Mouse (Mus musculus): Measurements from ENCODE around the gene Tnfsf9. TPM values are rescaled to one million over a fixed set of nuclear protein-coding genes. Genes with fewer than 3 reads are reported as not detected.

Tnfsf9 gene
- polyA plus RNA-seq, 2 experiments, result 6.8 to 10.6 TPM

GRCm38 (mm10) chr17:57081234-57081842, 23.8 kb upstream of the Tnfsf9 start:
- no peak for TF ChIP-seq POLR2A (IDR thresholded peaks at IDR 0.05; ENCODE audit: borderline replicate concordance, extremely low read depth, insufficient read depth, insufficient read length)

GRCm38 (mm10) chr17:57082481-57082880, 22.6 kb upstream of the Tnfsf9 start:
- DNase-seq (ENCODE audit: low spot score) (no peak), ATAC-seq (ENCODE audit: low FRiP score, low read depth) (no peak)
- no peak for TF ChIP-seq POLR2A (IDR thresholded peaks at IDR 0.05; ENCODE audit: borderline replicate concordance, extremely low read depth, insufficient read depth, insufficient read length)
- peaks cover 6% of the 10 kb centered on the region; the same call in 1 of the 2 replicates for H3K4me1 ChIP-seq (ENCODE audit: control insufficient read depth, insufficient read depth, low read length)
- H3K9me3 ChIP-seq (ENCODE audit: control insufficient read depth, low read length), result no peaks in the 10 kb centered on the region
- no peak overlapping the region for H3K4me2 ChIP-seq (replicated peaks; ENCODE audit: low read depth, low read length, severe bottlenecking)
- 81% methylated on average over 5 of the region's 5 CpGs for WGBS
- peaks cover 3% of the 10 kb centered on the region; the same call in 1 of the 2 replicates for H3K36me3 ChIP-seq (ENCODE audit: control insufficient read depth, insufficient read depth, low read length)
- H3K27ac ChIP-seq (replicated peaks; ENCODE audit: low read depth, low read length), result no peak overlapping the region
- no peak overlapping the region for H3K9ac ChIP-seq (ENCODE audit: low read depth, low read length, severe bottlenecking)
- no peak overlapping the region for H3K4me3 ChIP-seq (replicated peaks; ENCODE audit: low read length)
- H3K27me3 ChIP-seq (ENCODE audit: control insufficient read depth, insufficient read depth, low read length), result peaks cover 9% of the 10 kb centered on the region; the same call in 1 of the 2 replicates

More at GRCm38 (mm10) chr17:57081234-57081842, 23.8 kb upstream of the Tnfsf9 start:
- H3K9me3 ChIP-seq (ENCODE audit: control insufficient read depth, low read length), result no peaks in the 10 kb centered on the region
- H3K27me3 ChIP-seq (ENCODE audit: control insufficient read depth, insufficient read depth, low read length), result no peaks in the 10 kb centered on the region
- no peak overlapping the region for H3K4me2 ChIP-seq (replicated peaks; ENCODE audit: low read depth, low read length, severe bottlenecking)
- H3K9ac ChIP-seq (ENCODE audit: low read depth, low read length, severe bottlenecking), result no peak overlapping the region
- WGBS, result 90% methylated on average over 31 of the region's 31 CpGs
- H3K4me1 ChIP-seq (ENCODE audit: control insufficient read depth, insufficient read depth, low read length), result no peaks in the 10 kb centered on the region
- DNase-seq (ENCODE audit: low spot score) (no peak), ATAC-seq (ENCODE audit: low FRiP score, low read depth) (no peak)
- H3K4me3 ChIP-seq (replicated peaks; ENCODE audit: low read length), result no peak overlapping the region
- H3K27ac ChIP-seq (replicated peaks; ENCODE audit: low read depth, low read length), result no peak overlapping the region
- peaks cover 3% of the 10 kb centered on the region; the same call in 1 of the 2 replicates for H3K36me3 ChIP-seq (ENCODE audit: control insufficient read depth, insufficient read depth, low read length)

GRCm38 (mm10) chr17:57085970-57086757, 19.0 kb upstream of the Tnfsf9 start:
- H3K27me3 ChIP-seq (ENCODE audit: control insufficient read depth, insufficient read depth, low read length), result peaks cover 16% of the 10 kb centered on the region; the same call in 1 of the 2 replicates
- H3K9ac ChIP-seq (ENCODE audit: low read depth, low read length, severe bottlenecking), result no peak overlapping the region
- ATAC-seq (ENCODE audit: low FRiP score, low read depth), result no peak
- peaks cover 6% of the 10 kb centered on the region; the same call in 1 of the 2 replicates for H3K4me1 ChIP-seq (ENCODE audit: control insufficient read depth, insufficient read depth, low read length)
- H3K27ac ChIP-seq (replicated peaks; ENCODE audit: low read depth, low read length), result no peak overlapping the region
- H3K9me3 ChIP-seq (ENCODE audit: control insufficient read depth, low read length), result no peaks in the 10 kb centered on the region
- WGBS, result 85% methylated on average over 11 of the region's 11 CpGs
- H3K4me2 ChIP-seq (replicated peaks; ENCODE audit: low read depth, low read length, severe bottlenecking), result no peak overlapping the region
- DNase-seq (ENCODE audit: low spot score), result no peak
- H3K4me3 ChIP-seq (replicated peaks; ENCODE audit: low read length), result no peak overlapping the region
- H3K36me3 ChIP-seq (ENCODE audit: control insufficient read depth, insufficient read depth, low read length), result peaks cover 3% of the 10 kb centered on the region; the same call in 1 of the 2 replicates
- no peak for TF ChIP-seq POLR2A (IDR thresholded peaks at IDR 0.05; ENCODE audit: borderline replicate concordance, extremely low read depth, insufficient read depth, insufficient read length)

- Histone ChIP-seq H3K4me3 (replicated peaks; ENCODE audit: low read length) (peak within 1 kb of the TSS; percentile 34), H3K9me3 (ENCODE audit: control insufficient read depth, low read length) (no peaks in the 10 kb centered on the region), H3K36me3 (ENCODE audit: control insufficient read depth, insufficient read depth, low read length) (no peaks in the 10 kb centered on the region), H3K27ac (replicated peaks; ENCODE audit: low read depth, low read length) (no peak within 1 kb of the TSS), H3K4me1 (ENCODE audit: control insufficient read depth, insufficient read depth, low read length) (peaks cover 6% of the 10 kb centered on the region; the same call in 1 of the 2 replicates), H3K4me2 (replicated peaks; ENCODE audit: low read depth, low read length, severe bottlenecking) (peak within 1 kb of the TSS; percentile 51), H3K9ac (ENCODE audit: low read depth, low read length, severe bottlenecking) (peak within 1 kb of the TSS; percentile 52), H3K27me3 (ENCODE audit: control insufficient read depth, insufficient read depth, low read length) (peaks cover 16% of the 10 kb centered on the region; the same call in 1 of the 2 replicates)
- under 1% methylated on average over 31 of the region's 31 CpGs for WGBS
- ATAC-seq (ENCODE audit: low FRiP score, low read depth), result peak; percentile 79
- no peak for TF ChIP-seq POLR2A (IDR thresholded peaks at IDR 0.05; ENCODE audit: borderline replicate concordance, extremely low read depth, insufficient read depth, insufficient read length)
- DNase-seq (ENCODE audit: low spot score), result peak; percentile 22
These were observed 17.9 kb upstream of the Tnfsf9 start, which contains the start of gene Tubb4a for GRCm38 (mm10) chr17:57087049-57087832. Tubb4a (minus strand) TSS chr17:57087782.

GRCm38 (mm10) chr17:57094222-57094621, 10.9 kb upstream of the Tnfsf9 start:
- DNase-seq (ENCODE audit: low spot score) (no peak), ATAC-seq (ENCODE audit: low FRiP score, low read depth) (no peak)
- no peaks in the 10 kb centered on the region for H3K4me1 ChIP-seq (ENCODE audit: control insufficient read depth, insufficient read depth, low read length)
- 98% methylated on average over 3 of the region's 3 CpGs for WGBS
- no peaks in the 10 kb centered on the region for H3K9me3 ChIP-seq (ENCODE audit: control insufficient read depth, low read length)
- no peak overlapping the region for H3K4me3 ChIP-seq (replicated peaks; ENCODE audit: low read length)
- no peaks in the 10 kb centered on the region for H3K36me3 ChIP-seq (ENCODE audit: control insufficient read depth, insufficient read depth, low read length)
- no peak overlapping the region for H3K4me2 ChIP-seq (replicated peaks; ENCODE audit: low read depth, low read length, severe bottlenecking)
- no peaks in the 10 kb centered on the region for H3K27me3 ChIP-seq (ENCODE audit: control insufficient read depth, insufficient read depth, low read length)
- no peak for TF ChIP-seq POLR2A (IDR thresholded peaks at IDR 0.05; ENCODE audit: borderline replicate concordance, extremely low read depth, insufficient read depth, insufficient read length)
- no peak overlapping the region for H3K9ac ChIP-seq (ENCODE audit: low read depth, low read length, severe bottlenecking)
- no peak overlapping the region for H3K27ac ChIP-seq (replicated peaks; ENCODE audit: low read depth, low read length)
